Mouse (Mus musculus) forebrain, embryonic 11.5 days (tissue): ENCODE data around the gene Acadvl. TPM values are rescaled to one million over a fixed set of nuclear protein-coding genes. Genes with fewer than 3 reads are reported as not detected.

Experiments used
- ATAC-seq: fragments of 200-750 bp; cut with Nextera tagmentation; replicated peaks from 2 replicates; pipeline ENCODE4 v1.8.0; 2017; ENCODE audit warnings: moderate TSS enrichment; ENCODE audit not compliant: low FRiP score
- DNase-seq: peaks from one replicate; pipeline ENCODE4 v3.0.0-alpha.2; 2017; ENCODE audit warnings: low spot score
- H3K27ac ChIP-seq: fragments of 300-500 bp; sonication (generic); 2 replicates; pipeline ENCODE4 v1.5.1; 2014; ENCODE audit warnings: low read depth, low read length
- H3K27me3 ChIP-seq: fragments of 300-500 bp; sonication (generic); 2 replicates; pipeline ENCODE4 v1.6.1; 2014; ENCODE audit warnings: mild to moderate bottlenecking, low read length, mixed read lengths; ENCODE audit not compliant: control insufficient read depth, insufficient read depth
- H3K36me3 ChIP-seq: fragments of 300-500 bp; sonication (generic); 2 replicates; pipeline ENCODE4 v1.6.1; 2014; ENCODE audit warnings: mild to moderate bottlenecking, low read length, moderate library complexity, mixed read lengths; ENCODE audit not compliant: control insufficient read depth, insufficient read depth
- H3K4me1 ChIP-seq: fragments of 300-500 bp; sonication (generic); replicated peaks from 2 replicates; pipeline ENCODE4 v1.6.1; 2014; ENCODE audit warnings: low read length, mixed read lengths; ENCODE audit not compliant: control insufficient read depth, insufficient read depth
- H3K4me2 ChIP-seq: fragments of 300-500 bp; sonication (generic); 2 replicates; pipeline ENCODE4 v1.6.1; 2014; ENCODE audit warnings: low read depth, mild to moderate bottlenecking, low read length, moderate library complexity, mixed read lengths; ENCODE audit not compliant: severe bottlenecking
- H3K4me3 ChIP-seq: fragments of 300-500 bp; sonication (generic); 2 replicates; pipeline ENCODE4 v1.5.1; 2014; ENCODE audit warnings: low read depth, low read length
- H3K9ac ChIP-seq: fragments of 300-500 bp; sonication (generic); 2 replicates; pipeline ENCODE4 v1.6.1; 2014; ENCODE audit warnings: low read length
- H3K9me3 ChIP-seq: fragments of 300-500 bp; sonication (generic); 2 replicates; pipeline ENCODE4 v1.6.1; 2016; ENCODE audit warnings: low read length, mixed read lengths; ENCODE audit not compliant: control insufficient read depth
- WGBS: fragments of 180-500 bp; shearing (Covaris S2); extraction: QIAGEN DNeasy Blood & Tissue Kit; methylation state at CpG from one replicate; pipeline ENCODE4 v1.1.7; 2014; 5-methylcytosine and 5-hydroxymethylcytosine counted together
- polyA plus RNA-seq: library from polyadenylated mRNA; unstranded; fragments of >200 nt; fragmentation: Nextera tagmentation; extraction: Ambion mirVana; gene quantifications from 2 replicates; pipeline ENCODE4 v1.2.1, GENCODE M21; 2014

Acadvl gene
- 44.0 and 47.6 TPM in 2 replicates for polyA plus RNA-seq

DNA sequence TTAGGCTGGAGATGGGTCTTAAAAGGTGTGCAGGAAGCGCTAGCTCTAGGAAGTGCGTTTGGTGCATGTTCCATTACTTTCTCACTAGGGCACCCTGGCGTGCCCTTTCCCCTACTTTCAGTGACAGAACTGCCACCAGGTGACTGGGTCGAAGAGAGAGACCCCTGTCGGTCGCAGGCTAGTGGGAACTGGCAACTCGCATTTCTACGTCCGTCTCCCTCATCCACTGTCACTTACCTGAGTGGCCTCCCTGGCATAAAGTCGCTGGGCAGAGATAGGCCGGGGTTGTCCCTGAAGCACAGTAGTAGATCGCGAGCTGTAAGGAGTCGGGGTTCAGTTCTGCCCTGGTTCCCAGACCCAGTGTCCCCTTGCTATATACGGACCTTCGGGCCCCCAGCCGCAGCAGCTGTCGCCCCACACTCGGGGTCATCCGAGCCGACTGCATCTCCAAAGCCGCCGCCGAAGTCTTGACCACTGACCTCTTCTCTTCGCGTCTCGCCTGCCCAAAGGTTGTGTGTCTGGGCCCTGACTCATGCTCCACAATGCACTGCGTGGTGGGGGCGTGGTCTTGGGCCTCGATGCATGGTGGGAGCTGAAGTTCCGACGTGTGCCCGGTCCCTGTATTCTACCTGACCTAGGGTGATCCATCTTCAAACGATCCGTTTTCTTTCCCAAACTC, at the start of gene Acadvl:
Gene Acadvl, minus strand, starts transcription at position 532 of the 679 bp plus-strand sequence.
- no peaks in the 10 kb centered on the region for H3K27me3 ChIP-seq
- 1% methylated on average over 35 of the region's 35 CpGs for WGBS
- peak; percentile 88 for DNase-seq
- peak within 1 kb of the TSS; percentile 83 for H3K4me2 ChIP-seq
- peaks cover 6% of the 10 kb centered on the region for H3K36me3 ChIP-seq
- H3K4me3 ChIP-seq: peak within 1 kb of the TSS; percentile 50
- peak within 1 kb of the TSS; percentile 64 for H3K9ac ChIP-seq
- peaks cover 29% of the 10 kb centered on the region for H3K4me1 ChIP-seq
- no peaks in the 10 kb centered on the region for H3K9me3 ChIP-seq
- peak; percentile 85 for ATAC-seq
- H3K27ac ChIP-seq: 0 out of 2 replicates have a peak within 1 kb of the TSS, but pooled peaks have one; percentile 20

DNA sequence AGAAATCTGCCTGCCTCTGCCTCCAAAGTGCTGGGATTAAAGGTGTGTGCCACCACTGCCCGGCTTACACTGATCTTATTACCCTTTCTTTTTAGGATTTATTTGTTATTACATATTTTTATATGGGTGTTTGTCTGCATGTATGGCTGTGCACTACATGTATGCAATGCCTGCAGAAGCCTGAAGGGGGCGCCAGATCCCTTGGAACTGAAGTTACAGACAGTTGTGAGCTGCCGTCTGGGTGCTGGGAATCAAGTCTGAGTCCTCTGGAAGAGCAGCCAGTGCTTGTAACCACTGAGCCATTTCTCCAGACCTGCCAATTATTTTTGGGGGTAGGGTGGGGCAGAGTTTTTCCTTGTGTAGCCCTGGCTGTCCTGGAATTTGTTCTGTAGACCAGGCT, 47.8 kb upstream of the Acadvl start:
- DNase-seq (no peak), ATAC-seq (no peak)
- H3K9me3 ChIP-seq: no peaks in the 10 kb centered on the region
- H3K27me3 ChIP-seq: no peaks in the 10 kb centered on the region
- no peaks in the 10 kb centered on the region for H3K36me3 ChIP-seq
- H3K27ac ChIP-seq: no peak overlapping the region
- H3K9ac ChIP-seq: no peak overlapping the region
- WGBS: 72% methylated on average over 3 of the region's 3 CpGs
- H3K4me3 ChIP-seq: no peak overlapping the region
- H3K4me1 ChIP-seq: no peaks in the 10 kb centered on the region
- H3K4me2 ChIP-seq: no peak overlapping the region

DNA sequence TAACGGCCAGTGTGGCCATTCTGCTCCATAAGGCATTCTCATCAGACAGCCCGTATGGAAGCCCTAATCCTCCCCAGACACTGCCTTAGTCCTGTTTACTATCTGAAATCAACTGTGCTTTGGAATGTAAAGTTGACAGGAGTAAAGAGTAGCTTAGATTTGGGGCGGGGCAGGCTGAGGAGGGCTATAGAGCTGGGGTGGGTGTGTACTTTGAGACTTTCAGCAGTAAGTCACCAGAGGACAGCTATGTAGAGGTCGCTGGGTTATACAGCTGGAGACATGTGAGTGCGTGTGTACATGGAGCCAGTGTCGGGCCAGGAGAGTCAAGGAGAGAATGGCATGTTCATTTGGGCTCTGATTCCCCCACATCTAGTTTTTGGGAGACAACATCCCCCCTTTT, 44.7 kb upstream of the Acadvl start:
- ATAC-seq (no peak), DNase-seq (no peak)
- no peaks in the 10 kb centered on the region; the same call in 1 of the 2 replicates for H3K4me1 ChIP-seq
- H3K27me3 ChIP-seq: no peaks in the 10 kb centered on the region
- WGBS: 77% methylated on average over 6 of the region's 6 CpGs
- H3K36me3 ChIP-seq: no peaks in the 10 kb centered on the region
- no peak overlapping the region for H3K4me2 ChIP-seq
- no peak overlapping the region for H3K9ac ChIP-seq
- no peaks in the 10 kb centered on the region for H3K9me3 ChIP-seq
- H3K4me3 ChIP-seq: no peak overlapping the region
- H3K27ac ChIP-seq: no peak overlapping the region

DNA sequence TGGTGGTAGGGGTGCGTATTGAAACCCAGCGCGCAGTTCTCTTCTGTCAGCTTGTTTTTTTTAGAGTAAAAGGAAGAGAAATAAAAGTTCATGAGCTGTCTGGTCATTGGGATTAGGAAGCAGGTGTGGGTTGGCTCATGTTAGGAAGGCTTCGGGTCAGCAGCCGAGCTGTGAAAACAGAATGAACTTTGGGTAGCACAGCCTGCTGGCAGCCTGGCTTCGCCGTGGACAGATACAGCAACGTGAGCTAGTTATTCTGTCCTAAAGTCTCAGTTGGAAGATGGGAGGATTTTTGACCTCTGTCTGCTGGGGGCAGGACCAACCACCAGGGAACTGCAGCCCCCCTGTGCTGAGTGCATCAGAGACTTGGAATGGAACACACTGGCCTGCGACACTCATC, 42.6 kb upstream of the Acadvl start:
- ATAC-seq (no peak), DNase-seq (no peak)
- no peaks in the 10 kb centered on the region for H3K27me3 ChIP-seq
- H3K36me3 ChIP-seq: no peaks in the 10 kb centered on the region
- H3K9me3 ChIP-seq: no peaks in the 10 kb centered on the region
- H3K9ac ChIP-seq: no peak overlapping the region
- no peak overlapping the region for H3K27ac ChIP-seq
- 84% methylated on average over 9 of the region's 9 CpGs for WGBS
- H3K4me3 ChIP-seq: no peak overlapping the region
- no peaks in the 10 kb centered on the region; the same call in 1 of the 2 replicates for H3K4me1 ChIP-seq
- H3K4me2 ChIP-seq: no peak overlapping the region

DNA sequence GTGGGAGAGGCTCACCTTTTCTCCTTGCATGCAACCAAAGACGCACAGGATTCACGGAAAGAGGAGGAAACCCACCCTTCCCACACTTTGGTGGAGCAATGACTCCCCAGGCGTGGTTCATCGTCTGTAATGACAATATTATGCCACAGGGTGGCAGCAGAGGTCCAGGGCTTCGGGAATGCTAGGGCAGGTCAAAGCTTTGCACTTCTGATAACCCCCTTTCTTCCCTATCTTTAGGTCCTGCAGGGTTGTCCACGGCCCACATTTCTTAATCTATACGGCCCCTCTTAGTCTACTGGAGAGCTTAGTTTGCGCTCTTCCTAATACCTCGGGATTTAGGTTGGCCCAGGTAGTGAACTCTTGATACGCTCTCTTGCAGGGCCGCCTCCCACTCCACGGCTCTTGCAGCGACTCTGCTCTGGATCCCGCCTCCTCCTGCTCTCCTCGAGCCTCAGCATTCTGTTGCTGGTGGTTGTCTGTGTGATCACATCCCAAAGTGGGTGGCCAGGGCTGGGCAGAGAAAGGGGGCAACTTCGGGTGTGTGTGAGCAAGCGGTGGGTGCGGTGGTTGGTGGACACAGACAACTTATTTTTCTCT, 40.5 kb upstream of the Acadvl start:
- no peak overlapping the region for H3K9ac ChIP-seq
- H3K4me2 ChIP-seq: peak overlapping the region; percentile 32; the same call in 1 of the 2 replicates
- H3K27me3 ChIP-seq: no peaks in the 10 kb centered on the region
- ATAC-seq: no peak; the same call in 1 of the 2 replicates
- no peaks in the 10 kb centered on the region; the same call in 1 of the 2 replicates for H3K4me1 ChIP-seq
- 26% methylated on average over 18 of the region's 18 CpGs for WGBS
- no peak overlapping the region for H3K27ac ChIP-seq
- DNase-seq: peak; percentile 86
- no peak overlapping the region for H3K4me3 ChIP-seq
- H3K9me3 ChIP-seq: no peaks in the 10 kb centered on the region
- no peaks in the 10 kb centered on the region for H3K36me3 ChIP-seq

DNA sequence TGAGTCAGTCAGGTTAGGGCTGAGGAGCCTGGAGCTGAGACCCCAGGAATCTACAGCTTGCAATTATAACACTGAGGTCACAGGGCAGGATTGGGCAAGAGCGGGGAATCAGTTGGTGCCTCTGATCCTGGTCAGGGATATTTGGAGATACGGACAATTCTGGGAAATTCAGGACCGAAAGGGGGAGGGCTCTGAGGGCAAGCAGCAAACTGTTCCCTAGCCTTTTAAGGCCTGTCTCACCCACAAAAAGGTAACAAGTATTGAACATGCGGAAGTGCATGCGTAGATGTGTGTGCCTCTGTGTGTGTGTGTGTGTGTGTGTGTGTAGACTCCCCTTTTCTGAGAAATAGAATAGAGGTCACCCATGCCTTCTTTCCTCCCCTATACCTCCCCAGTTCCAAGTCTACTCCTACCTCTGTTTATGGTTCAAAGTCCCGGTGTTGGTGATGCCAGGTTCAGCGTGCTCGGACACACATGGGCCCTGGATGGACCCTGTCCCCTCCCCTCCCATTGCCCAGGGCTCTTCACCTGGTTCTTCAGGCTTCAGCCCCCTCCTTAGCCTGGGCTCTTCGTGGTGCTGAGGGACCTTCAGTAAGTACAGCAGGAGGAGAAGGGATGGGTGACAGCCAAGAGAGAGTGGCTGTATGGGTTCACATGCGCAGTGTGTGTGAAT, 38.8 kb upstream of the Acadvl start, which contains the start of gene Asgr1:
Gene Asgr1, plus strand, starts transcription at position 188 of the 673 bp plus-strand sequence.
- Histone ChIP-seq H3K4me2 (no peak within 1 kb of the TSS), H3K9me3 (no peaks in the 10 kb centered on the region), H3K27ac (no peak within 1 kb of the TSS), H3K4me1 (no peaks in the 10 kb centered on the region; the same call in 1 of the 2 replicates), H3K4me3 (no peak within 1 kb of the TSS), H3K36me3 (no peaks in the 10 kb centered on the region), H3K9ac (no peak within 1 kb of the TSS), H3K27me3 (no peaks in the 10 kb centered on the region)
- ATAC-seq (no peak), DNase-seq (no peak)
- 79% methylated on average over 10 of the region's 10 CpGs for WGBS

DNA sequence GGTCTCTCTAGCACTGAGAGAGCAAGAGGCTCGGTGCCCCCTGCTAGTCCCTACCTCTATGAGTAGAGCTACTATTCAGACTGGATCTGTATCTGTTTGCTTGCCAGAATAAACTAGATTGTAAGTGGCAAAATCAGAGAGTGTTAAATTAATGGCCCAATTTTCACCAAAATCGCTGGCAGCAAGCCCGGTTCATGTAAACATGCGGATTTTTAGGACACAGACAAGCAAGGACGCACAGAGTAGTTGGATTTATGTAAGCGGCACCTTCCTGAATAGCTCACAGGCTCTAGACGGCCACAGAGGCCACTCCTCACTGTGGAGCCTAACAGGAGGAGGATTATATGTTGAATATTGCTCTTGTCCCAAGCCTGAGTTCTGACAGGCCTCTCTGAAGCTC, 37.9 kb upstream of the Acadvl start:
- no peak for DNase-seq

DNA sequence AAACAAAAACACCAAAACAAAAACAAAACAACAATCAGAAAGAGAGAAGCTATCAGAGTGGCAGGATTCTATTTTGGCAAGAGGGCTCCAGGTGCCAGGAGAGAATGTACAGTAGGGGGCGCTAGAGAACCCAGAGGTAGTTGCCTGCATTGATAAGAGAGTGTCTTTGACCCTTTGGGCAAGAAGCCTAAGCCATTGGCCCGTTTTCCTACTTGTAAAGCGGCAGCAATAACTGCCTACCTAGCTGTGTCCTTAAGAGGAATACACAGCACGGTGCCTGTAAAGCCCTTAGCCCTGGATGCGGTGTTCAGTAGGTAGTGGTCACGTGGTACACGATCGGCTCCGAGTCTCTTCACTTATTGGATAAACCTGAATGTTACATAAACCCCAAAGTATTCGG, 34.6 kb upstream of the Acadvl start:
- H3K4me2 ChIP-seq: no peak overlapping the region
- no peak overlapping the region for H3K9ac ChIP-seq
- DNase-seq: no peak
- H3K36me3 ChIP-seq: no peaks in the 10 kb centered on the region; the same call in 1 of the 2 replicates
- H3K4me1 ChIP-seq: no peaks in the 10 kb centered on the region
- H3K27me3 ChIP-seq: no peaks in the 10 kb centered on the region
- WGBS: 56% methylated on average over 10 of the region's 10 CpGs
- H3K4me3 ChIP-seq: no peak overlapping the region
- ATAC-seq: no peak
- no peak overlapping the region for H3K27ac ChIP-seq
- H3K9me3 ChIP-seq: no peaks in the 10 kb centered on the region

More for the DNA sequence above, 37.9 kb upstream of the Acadvl start:
- H3K4me3 ChIP-seq: no peak overlapping the region
- no peaks in the 10 kb centered on the region for H3K9me3 ChIP-seq
- H3K9ac ChIP-seq: no peak overlapping the region
- no peak overlapping the region for H3K27ac ChIP-seq
- H3K4me2 ChIP-seq: no peak overlapping the region
- H3K4me1 ChIP-seq: no peaks in the 10 kb centered on the region; the same call in 1 of the 2 replicates
- no peak for ATAC-seq
- no peaks in the 10 kb centered on the region for H3K36me3 ChIP-seq
- no peaks in the 10 kb centered on the region for H3K27me3 ChIP-seq
- 78% methylated on average over 7 of the region's 7 CpGs for WGBS
